Mouse (Mus musculus): ENCODE data around the gene Invs.

- TF ChIP-seq POLR2A (IDR thresholded peaks at IDR 0.05; ENCODE audit: insufficient read depth, low read depth, low read length), result no peak
- no peak for TF ChIP-seq CTCF (IDR thresholded peaks at IDR 0.05; ENCODE audit: insufficient read depth, low read depth, low read length)
Measured at GRCm38 (mm10) chr4:48422633-48423032, 143.1 kb downstream of the Invs start.
